Mouse (Mus musculus) monocyte, adult 2 months (primary cell): Measurements from ENCODE around the gene Kcnh2.
"Not testable (repeated sequence)": the region's sequence is repeated elsewhere in the genome, so short reads cannot be mapped to it uniquely, and the experiment has no call there.

ENCODE experiments used
- DNase-seq, 2 experiments: peaks; one replicate each; pipeline ENCODE4 v3.0.0; 2022; ENCODE audit warnings: low spot score in 2 of 2, low read depth in 1 of 2

The Kcnh2 gene

GRCm38 (mm10) chr5:24351278-24351677 is at the start of gene Kcnh2:
Gene Kcnh2 (minus strand): TSS chr5:24351604.
- DNase-seq = no peak

- DNase-seq = no peak
These were observed 49.0 kb upstream of the Kcnh2 start for GRCm38 (mm10) chr5:24400362-24400761.

- DNase-seq = no peak
These were observed 48.3 kb upstream of the Kcnh2 start for GRCm38 (mm10) chr5:24399686-24400085.

GRCm38 (mm10) chr5:24396254-24396653 is 44.9 kb upstream of the Kcnh2 start:
- DNase-seq = not testable (repeated sequence)

GRCm38 (mm10) chr5:24394165-24394894 is 42.9 kb upstream of the Kcnh2 start:
- DNase-seq = peak; percentile 83 to 85

GRCm38 (mm10) chr5:24393392-24393997 is 42.1 kb upstream of the Kcnh2 start, which contains the start of gene Abcb8:
Gene Abcb8 (plus strand): TSS chr5:24393663.
- DNase-seq = peak; percentile 80

- no peak for DNase-seq
These were observed 41.3 kb upstream of the Kcnh2 start for GRCm38 (mm10) chr5:24392724-24393123.

- DNase-seq = no peak
These were observed 40.5 kb upstream of the Kcnh2 start, which contains the start of gene Atg9b for GRCm38 (mm10) chr5:24391864-24392263. Gene Atg9b (minus strand): TSS chr5:24392143.

GRCm38 (mm10) chr5:24389658-24390020 is 38.2 kb upstream of the Kcnh2 start:
- DNase-seq = no peak

- peak; percentile 44 to 53 for DNase-seq
These were observed 37.7 kb upstream of the Kcnh2 start for GRCm38 (mm10) chr5:24389011-24389657.

- no peak for DNase-seq
These were observed 37.0 kb upstream of the Kcnh2 start for GRCm38 (mm10) chr5:24388246-24388915.

GRCm38 (mm10) chr5:24387264-24388241 is 36.1 kb upstream of the Kcnh2 start:
- no peak for DNase-seq

GRCm38 (mm10) chr5:24385887-24386550 is 34.6 kb upstream of the Kcnh2 start:
- no peak for DNase-seq

GRCm38 (mm10) chr5:24385374-24385773 is 34.0 kb upstream of the Kcnh2 start:
- no peak for DNase-seq

GRCm38 (mm10) chr5:24384407-24384806 is 33.0 kb upstream of the Kcnh2 start:
- DNase-seq = no peak

- DNase-seq = peak; percentile 87 to 89
These were observed 31.8 kb upstream of the Kcnh2 start for GRCm38 (mm10) chr5:24383026-24383859.

- DNase-seq = no peak
These were observed 30.6 kb upstream of the Kcnh2 start for GRCm38 (mm10) chr5:24381988-24382387.

- no peak for DNase-seq
These were observed 30.1 kb upstream of the Kcnh2 start for GRCm38 (mm10) chr5:24381486-24381885.

- DNase-seq = no peak
These were observed 29.1 kb upstream of the Kcnh2 start for GRCm38 (mm10) chr5:24380499-24380898.
